Mouse (Mus musculus): ENCODE measurements around the gene D230025D16Rik. TPM values are rescaled to one million over a fixed set of nuclear protein-coding genes. Genes with fewer than 3 reads are reported as not detected.

The D230025D16Rik gene
- polyA plus RNA-seq, 1 experiment = 26.4 TPM

DNA sequence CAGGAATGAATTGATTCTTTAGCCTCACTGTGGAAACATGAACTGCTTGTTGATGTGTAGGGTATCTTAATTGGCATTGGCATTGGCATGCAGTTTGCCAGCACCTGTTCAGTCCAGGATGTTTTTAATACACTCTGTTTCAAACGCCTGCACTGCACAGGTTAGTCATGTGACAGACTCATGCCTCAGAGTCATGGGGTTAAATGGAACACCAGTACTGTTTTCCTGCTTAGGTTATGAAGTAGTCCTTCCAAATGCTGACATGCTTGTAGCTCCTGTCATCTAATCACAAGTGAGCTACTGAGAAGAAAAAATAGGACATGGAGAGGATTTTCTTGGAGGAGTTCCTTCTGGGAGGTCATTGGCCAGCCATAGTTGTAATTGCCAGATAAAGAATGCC, 10.3 kb downstream of the D230025D16Rik start:
- DNase-seq = no peak
- peaks cover 31% of the 10 kb centered on the region for H3K36me3 ChIP-seq (ENCODE audit: control insufficient read depth, insufficient read depth, low read length)
- H3K4me3 ChIP-seq (ENCODE audit: control insufficient read depth, insufficient read depth, low read length) = no peak overlapping the region
- no peaks in the 10 kb centered on the region for H3K27me3 ChIP-seq (ENCODE audit: control insufficient read depth, insufficient read depth, low read length)
- TF ChIP-seq CTCF (IDR thresholded peaks at IDR 0.05; ENCODE audit: borderline replicate concordance, control insufficient read depth, extremely low read depth, insufficient read depth, low read length, poor library complexity) = no peak
- WGBS = 83% methylated on average over 1 of the region's 1 CpGs
- H3K4me1 ChIP-seq (replicated peaks; ENCODE audit: control insufficient read depth, insufficient read depth, low read length) = peaks cover 4% of the 10 kb centered on the region
- H3K27ac ChIP-seq (ENCODE audit: control insufficient read depth, insufficient read depth, low read length) = no peak overlapping the region

DNA sequence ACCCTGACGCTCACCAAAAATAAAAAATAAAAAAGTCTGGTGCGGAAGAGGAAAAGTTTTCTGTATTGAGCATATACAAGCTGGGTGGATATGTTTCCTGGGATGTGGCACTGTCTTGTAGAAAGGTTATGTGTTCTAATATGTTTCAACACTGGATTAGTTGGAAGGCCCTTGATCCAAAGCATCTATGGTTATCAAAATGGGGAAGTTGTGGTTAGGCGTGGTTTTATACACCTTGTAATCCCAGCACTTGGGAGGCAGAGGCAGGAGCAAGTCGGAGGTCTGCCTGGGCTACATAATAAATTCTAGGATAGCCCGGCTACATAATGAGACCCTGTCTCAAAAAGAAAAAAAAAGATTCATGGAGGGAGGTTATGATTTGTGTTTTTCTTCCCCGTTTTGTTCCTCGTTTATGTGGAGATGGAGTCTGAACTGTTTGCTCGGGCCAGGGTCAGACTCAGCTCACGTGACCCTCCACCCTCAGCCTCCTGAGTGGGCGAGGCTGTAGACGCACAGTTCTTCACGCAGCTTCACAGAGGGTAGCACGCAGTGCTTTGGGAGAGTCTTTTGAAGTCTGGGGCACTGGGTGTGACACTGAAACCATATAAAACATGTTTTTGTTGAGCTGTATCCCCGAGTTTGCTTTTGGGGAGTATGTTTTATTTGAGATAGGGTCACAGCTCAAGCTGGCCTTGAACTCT, 12.6 kb downstream of the D230025D16Rik start:
- Histone ChIP-seq H3K27me3 (ENCODE audit: control insufficient read depth, insufficient read depth, low read length) (no peaks in the 10 kb centered on the region), H3K27ac (ENCODE audit: control insufficient read depth, insufficient read depth, low read length) (no peak overlapping the region), H3K36me3 (ENCODE audit: control insufficient read depth, insufficient read depth, low read length) (peaks cover 47% of the 10 kb centered on the region), H3K4me3 (ENCODE audit: control insufficient read depth, insufficient read depth, low read length) (no peak overlapping the region), H3K4me1 (replicated peaks; ENCODE audit: control insufficient read depth, insufficient read depth, low read length) (no peaks in the 10 kb centered on the region)
- TF ChIP-seq CTCF (IDR thresholded peaks at IDR 0.05; ENCODE audit: borderline replicate concordance, control insufficient read depth, extremely low read depth, insufficient read depth, low read length, poor library complexity) (no peak), POLR2A (IDR thresholded peaks at IDR 0.05; ENCODE audit: control insufficient read depth, extremely low read depth, insufficient read depth, low read length, poor library complexity) (no peak)
- DNase-seq = no peak
- WGBS = 90% methylated on average over 14 of the region's 14 CpGs

DNA sequence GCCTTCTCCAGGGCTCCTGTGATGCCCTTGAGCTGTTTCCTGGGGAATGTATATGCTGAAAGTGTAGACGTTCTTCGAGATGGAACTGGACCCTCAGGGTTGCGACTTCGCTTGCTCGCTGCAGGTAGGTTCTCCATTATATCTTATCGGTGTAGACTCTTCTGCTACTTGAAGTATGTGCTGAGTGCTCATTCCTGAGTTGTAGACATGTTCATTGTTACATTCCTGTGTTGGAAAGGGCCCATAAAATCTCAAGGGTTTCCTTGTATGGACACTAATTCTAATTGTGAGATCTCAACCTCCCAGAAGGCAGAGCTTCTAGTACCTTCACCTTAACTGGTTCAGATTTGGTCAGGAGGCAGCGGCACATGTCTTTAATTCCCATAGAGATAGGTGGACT, 16.1 kb downstream of the D230025D16Rik start:
- Histone ChIP-seq H3K27me3 (ENCODE audit: control insufficient read depth, insufficient read depth, low read length) (no peaks in the 10 kb centered on the region), H3K4me3 (ENCODE audit: control insufficient read depth, insufficient read depth, low read length) (no peak overlapping the region), H3K4me1 (replicated peaks; ENCODE audit: control insufficient read depth, insufficient read depth, low read length) (no peaks in the 10 kb centered on the region), H3K36me3 (ENCODE audit: control insufficient read depth, insufficient read depth, low read length) (peaks cover 38% of the 10 kb centered on the region), H3K27ac (ENCODE audit: control insufficient read depth, insufficient read depth, low read length) (no peak overlapping the region)
- 99% methylated on average over 7 of the region's 7 CpGs for WGBS
- TF ChIP-seq POLR2A (IDR thresholded peaks at IDR 0.05; ENCODE audit: control insufficient read depth, extremely low read depth, insufficient read depth, low read length, poor library complexity) = no peak
- no peak for TF ChIP-seq CTCF (IDR thresholded peaks at IDR 0.05; ENCODE audit: borderline replicate concordance, control insufficient read depth, extremely low read depth, insufficient read depth, low read length, poor library complexity)
- no peak for DNase-seq

DNA sequence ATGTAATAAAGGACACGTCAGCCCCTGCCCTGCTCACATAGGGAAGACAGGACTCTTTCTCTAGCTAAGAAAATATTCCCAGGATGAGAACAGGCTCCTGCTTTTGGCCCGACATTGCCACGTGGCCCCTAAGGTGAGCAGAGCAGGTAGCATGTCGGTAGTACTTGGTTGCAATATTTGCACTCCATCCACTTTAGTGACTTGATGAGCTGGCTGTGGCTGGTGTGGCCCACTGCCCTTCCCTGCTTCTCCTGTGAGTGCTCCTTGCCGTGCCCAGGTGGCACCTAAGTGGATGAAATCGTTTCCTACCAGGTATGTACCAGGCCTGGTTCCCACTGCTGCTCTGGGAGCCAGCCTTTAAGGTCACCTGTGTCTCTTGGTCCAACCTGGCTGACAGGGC, 27.0 kb downstream of the D230025D16Rik start:
- Histone ChIP-seq H3K4me1 (replicated peaks; ENCODE audit: control insufficient read depth, insufficient read depth, low read length) (peaks cover 13% of the 10 kb centered on the region), H3K27ac (ENCODE audit: control insufficient read depth, insufficient read depth, low read length) (no peak overlapping the region), H3K27me3 (ENCODE audit: control insufficient read depth, insufficient read depth, low read length) (no peaks in the 10 kb centered on the region), H3K4me3 (ENCODE audit: control insufficient read depth, insufficient read depth, low read length) (no peak overlapping the region), H3K36me3 (ENCODE audit: control insufficient read depth, insufficient read depth, low read length) (peaks cover 22% of the 10 kb centered on the region)
- DNase-seq = no peak
- TF ChIP-seq POLR2A (IDR thresholded peaks at IDR 0.05; ENCODE audit: control insufficient read depth, extremely low read depth, insufficient read depth, low read length, poor library complexity) = no peak
- no peak for TF ChIP-seq CTCF (IDR thresholded peaks at IDR 0.05; ENCODE audit: borderline replicate concordance, control insufficient read depth, extremely low read depth, insufficient read depth, low read length, poor library complexity)
- whole genome bisulfite sequencing = 93% methylated on average over 6 of the region's 6 CpGs

DNA sequence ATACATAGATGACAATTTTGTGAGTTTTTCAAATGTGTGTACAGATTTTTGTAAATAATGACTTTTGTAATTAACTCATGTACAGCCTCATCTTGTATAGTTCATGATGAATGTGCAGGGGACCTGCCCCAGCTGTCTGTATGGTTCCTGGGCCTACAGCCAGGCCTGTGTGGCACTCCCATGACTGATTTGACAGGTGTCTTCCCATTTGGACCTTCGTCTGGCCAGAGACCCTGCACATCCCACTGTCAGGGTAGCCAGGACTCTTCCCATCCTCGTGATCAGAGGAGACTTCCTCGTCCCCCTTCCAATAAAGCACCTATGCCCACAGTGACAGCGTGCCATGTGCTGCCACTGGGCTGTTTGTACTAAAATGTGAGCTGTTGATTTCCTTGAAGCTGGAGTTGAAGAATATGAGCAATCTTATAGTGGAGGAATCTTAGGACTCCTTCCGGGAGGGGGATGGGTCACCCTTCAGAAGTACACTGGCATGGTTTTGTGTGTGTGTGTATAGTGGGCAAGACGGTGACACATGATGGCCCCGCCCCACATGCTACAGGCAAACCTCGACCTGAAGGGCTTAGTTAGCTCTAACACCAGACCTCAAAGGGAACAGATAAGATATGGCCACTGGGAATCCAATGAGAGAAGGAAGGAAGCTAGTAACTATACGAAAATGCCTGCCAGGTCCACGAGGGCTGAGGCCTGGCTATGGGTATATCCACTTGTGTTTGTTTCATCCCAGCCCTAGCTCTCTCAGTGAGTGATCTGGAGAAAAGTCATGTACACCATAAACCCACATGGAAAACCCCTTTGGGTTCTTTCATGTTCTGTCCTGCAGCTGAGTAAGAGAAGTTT, 28.0 kb downstream of the D230025D16Rik start:
- no peak for DNase-seq
- Histone ChIP-seq H3K27ac (ENCODE audit: control insufficient read depth, insufficient read depth, low read length) (no peak overlapping the region), H3K4me3 (ENCODE audit: control insufficient read depth, insufficient read depth, low read length) (no peak overlapping the region), H3K27me3 (ENCODE audit: control insufficient read depth, insufficient read depth, low read length) (no peaks in the 10 kb centered on the region), H3K36me3 (ENCODE audit: control insufficient read depth, insufficient read depth, low read length) (peaks cover 18% of the 10 kb centered on the region), H3K4me1 (replicated peaks; ENCODE audit: control insufficient read depth, insufficient read depth, low read length) (peaks cover 13% of the 10 kb centered on the region)
- WGBS = 92% methylated on average over 10 of the region's 10 CpGs
- TF ChIP-seq POLR2A (IDR thresholded peaks at IDR 0.05; ENCODE audit: control insufficient read depth, extremely low read depth, insufficient read depth, low read length, poor library complexity) = no peak
- TF ChIP-seq CTCF (IDR thresholded peaks at IDR 0.05; ENCODE audit: borderline replicate concordance, control insufficient read depth, extremely low read depth, insufficient read depth, low read length, poor library complexity) = no peak

DNA sequence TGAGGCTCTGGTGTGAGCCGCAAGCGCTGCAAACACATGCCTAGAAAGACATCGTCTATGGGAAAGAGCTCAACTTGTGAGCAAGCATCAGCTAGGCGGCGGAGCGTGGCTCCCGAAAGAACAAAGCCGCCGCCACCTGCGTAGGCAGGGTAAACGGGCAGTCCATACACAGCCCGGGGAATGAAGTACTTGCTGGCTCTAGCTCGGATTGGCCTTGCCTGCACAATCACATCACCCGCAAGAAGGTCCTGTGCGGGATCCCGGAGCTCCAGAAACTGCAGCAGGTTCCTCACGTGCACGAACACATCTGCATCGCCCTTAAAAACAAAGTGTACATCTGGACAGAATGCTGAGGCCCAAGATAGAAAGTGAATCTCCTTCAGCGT, 28.8 kb downstream of the D230025D16Rik start:
- Histone ChIP-seq H3K4me1 (replicated peaks; ENCODE audit: control insufficient read depth, insufficient read depth, low read length) (peaks cover 13% of the 10 kb centered on the region), H3K27ac (ENCODE audit: control insufficient read depth, insufficient read depth, low read length) (no peak overlapping the region), H3K4me3 (ENCODE audit: control insufficient read depth, insufficient read depth, low read length) (no peak overlapping the region), H3K27me3 (ENCODE audit: control insufficient read depth, insufficient read depth, low read length) (no peaks in the 10 kb centered on the region), H3K36me3 (ENCODE audit: control insufficient read depth, insufficient read depth, low read length) (peaks cover 10% of the 10 kb centered on the region)
- peak; percentile 27 for DNase-seq
- WGBS = 70% methylated on average over 20 of the region's 20 CpGs
- TF ChIP-seq CTCF (IDR thresholded peaks at IDR 0.05; ENCODE audit: borderline replicate concordance, control insufficient read depth, extremely low read depth, insufficient read depth, low read length, poor library complexity) = no peak
- TF ChIP-seq POLR2A (IDR thresholded peaks at IDR 0.05; ENCODE audit: control insufficient read depth, extremely low read depth, insufficient read depth, low read length, poor library complexity) = no peak
